Mouse (Mus musculus): ENCODE measurements around the gene Fam219b. TPM values are rescaled to one million over a fixed set of nuclear protein-coding genes. Genes with fewer than 3 reads are reported as not detected.

Gene Fam219b
- 6.2 and 7.2 TPM in 2 replicates for polyA plus RNA-seq (2012; ENCODE audit: insufficient read depth, insufficient read length, missing spikeins)

DNA sequence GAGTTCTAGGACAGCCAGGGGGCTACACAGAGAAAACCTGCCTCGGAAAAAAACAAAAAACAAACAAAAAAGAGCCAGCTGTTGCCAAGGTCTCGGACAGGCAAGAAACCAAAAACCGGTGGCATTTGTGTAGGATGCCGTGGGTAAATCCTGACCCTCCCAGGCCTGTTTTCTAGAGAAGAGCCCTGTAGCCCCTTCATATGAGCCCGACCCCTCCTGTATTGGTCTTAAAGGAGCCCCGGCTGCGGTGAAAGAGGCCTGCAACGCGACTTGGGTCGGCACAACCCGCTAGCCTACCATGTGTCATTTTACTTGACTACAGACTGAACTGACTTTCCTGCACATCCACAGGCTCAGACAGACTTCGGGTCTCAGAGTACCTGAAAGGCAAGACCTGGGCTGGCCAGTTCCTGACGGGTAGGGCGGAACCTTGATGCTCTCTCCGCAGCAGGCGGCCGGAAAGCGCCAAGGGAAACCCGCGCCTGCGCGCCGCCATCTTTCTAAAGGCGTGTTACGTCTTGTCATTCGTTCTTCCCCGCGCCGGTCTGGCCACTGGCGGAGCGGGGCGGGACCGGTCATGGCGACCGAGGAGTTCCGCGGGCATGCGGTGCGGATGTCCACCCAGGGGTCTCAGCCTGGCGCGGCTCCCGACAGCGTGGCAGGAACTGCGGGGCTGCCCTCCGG is at the start of gene Fam219b:
Gene Fam219b, plus strand, starts transcription at position 485 of the 684 bp plus-strand sequence.
- H3K27ac ChIP-seq (replicated peaks; ENCODE audit: low read depth, low read length) = peak within 1 kb of the TSS; percentile 92
- peak within 1 kb of the TSS; percentile 93 for H3K4me3 ChIP-seq (ENCODE audit: insufficient read depth, low read depth, low read length)

DNA sequence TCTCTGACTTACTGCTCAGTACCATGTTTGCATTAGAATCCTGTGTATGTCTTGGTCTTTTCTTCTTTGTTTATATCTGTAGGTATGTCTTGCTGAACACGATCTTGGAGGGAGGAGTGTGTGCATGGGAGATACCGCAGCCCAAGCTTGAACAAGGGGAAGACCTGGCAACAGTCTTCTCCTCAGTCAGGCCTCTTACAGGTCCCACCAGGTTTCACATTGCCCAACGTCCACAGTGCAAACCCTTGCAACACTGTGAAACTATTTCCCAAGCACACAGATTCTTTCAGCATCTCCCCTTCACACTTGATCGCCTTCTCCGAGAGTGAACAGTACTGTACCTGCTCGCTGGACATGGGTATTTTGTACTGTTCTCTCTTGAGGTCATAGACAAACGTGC is 49.5 kb upstream of the Fam219b start:
- no peak overlapping the region for H3K27ac ChIP-seq (replicated peaks; ENCODE audit: low read depth, low read length)
- no peaks in the 10 kb centered on the region for H3K4me1 ChIP-seq (ENCODE audit: control insufficient read depth, insufficient read depth, insufficient read length, low read length)
- no peak overlapping the region for H3K4me3 ChIP-seq (ENCODE audit: insufficient read depth, low read depth, low read length)

More for the DNA sequence above, at the start of gene Fam219b:
- H3K4me1 ChIP-seq (ENCODE audit: control insufficient read depth, insufficient read depth, insufficient read length, low read length) = peaks cover 8% of the 10 kb centered on the region; the same call in 1 of the 2 replicates

DNA sequence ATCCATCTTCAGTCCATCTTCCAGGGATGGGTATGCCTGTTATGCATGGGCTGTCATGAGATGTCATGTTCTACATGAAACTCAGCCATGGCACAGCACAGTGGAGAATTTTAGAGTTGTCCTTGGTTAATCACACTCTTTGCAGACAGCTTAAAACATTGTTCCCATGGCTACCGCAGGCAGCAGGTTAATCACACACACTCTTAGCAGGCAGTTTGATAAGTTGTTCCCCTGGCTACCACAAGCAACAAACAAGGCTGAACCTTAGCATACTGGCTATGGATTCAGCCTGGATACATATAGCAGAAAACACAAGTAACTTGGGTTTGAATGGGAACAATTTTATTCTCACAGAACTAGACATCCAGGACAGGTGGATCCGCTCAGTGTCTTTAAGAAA is 43.8 kb upstream of the Fam219b start:
- Histone ChIP-seq H3K4me1 (ENCODE audit: control insufficient read depth, insufficient read depth, insufficient read length, low read length) (no peaks in the 10 kb centered on the region), H3K27ac (replicated peaks; ENCODE audit: low read depth, low read length) (no peak overlapping the region), H3K4me3 (ENCODE audit: insufficient read depth, low read depth, low read length) (no peak overlapping the region)

DNA sequence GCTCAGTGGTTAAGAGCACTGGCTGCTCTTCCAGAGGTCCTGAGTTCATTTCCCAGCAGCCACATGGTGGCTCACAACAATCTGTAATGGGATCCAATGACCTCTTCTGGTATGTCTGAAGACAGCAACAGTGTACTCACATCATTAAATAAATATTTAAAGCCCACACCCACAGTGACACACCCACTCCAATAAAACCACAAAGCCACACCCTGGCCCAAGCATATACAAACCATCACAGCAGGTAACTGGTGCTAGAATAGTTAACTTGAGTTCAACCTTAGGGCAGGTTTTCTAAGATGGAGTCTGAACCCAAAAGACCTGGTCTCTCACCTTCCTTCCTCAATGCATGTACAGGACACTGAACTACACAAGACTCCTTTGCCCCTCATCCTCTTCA is 42.4 kb upstream of the Fam219b start:
- H3K4me1 ChIP-seq (ENCODE audit: control insufficient read depth, insufficient read depth, insufficient read length, low read length) = no peaks in the 10 kb centered on the region
- no peak overlapping the region for H3K27ac ChIP-seq (replicated peaks; ENCODE audit: low read depth, low read length)
- H3K4me3 ChIP-seq (ENCODE audit: insufficient read depth, low read depth, low read length) = no peak overlapping the region

DNA sequence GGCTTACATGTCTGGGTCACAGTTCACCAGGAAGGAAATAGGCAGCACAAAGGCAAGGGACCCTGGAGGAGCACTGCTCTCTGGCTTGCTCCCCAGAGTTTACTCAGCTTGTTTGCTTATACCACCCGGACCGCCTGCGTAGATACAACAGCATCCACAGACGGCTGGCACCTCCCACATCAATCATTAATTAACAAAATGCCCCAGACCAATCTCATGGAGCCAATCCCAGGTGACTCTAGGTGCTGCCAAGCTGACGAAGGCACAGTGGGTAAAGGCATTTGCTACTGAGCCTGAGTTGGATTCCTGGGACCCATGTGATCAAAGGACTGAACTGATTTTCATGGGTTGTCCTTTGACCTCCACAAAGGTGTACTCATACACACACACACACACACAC is 40.1 kb upstream of the Fam219b start:
- no peaks in the 10 kb centered on the region for H3K4me1 ChIP-seq (ENCODE audit: control insufficient read depth, insufficient read depth, insufficient read length, low read length)
- H3K27ac ChIP-seq (replicated peaks; ENCODE audit: low read depth, low read length) = no peak overlapping the region
- no peak overlapping the region for H3K4me3 ChIP-seq (ENCODE audit: insufficient read depth, low read depth, low read length)

DNA sequence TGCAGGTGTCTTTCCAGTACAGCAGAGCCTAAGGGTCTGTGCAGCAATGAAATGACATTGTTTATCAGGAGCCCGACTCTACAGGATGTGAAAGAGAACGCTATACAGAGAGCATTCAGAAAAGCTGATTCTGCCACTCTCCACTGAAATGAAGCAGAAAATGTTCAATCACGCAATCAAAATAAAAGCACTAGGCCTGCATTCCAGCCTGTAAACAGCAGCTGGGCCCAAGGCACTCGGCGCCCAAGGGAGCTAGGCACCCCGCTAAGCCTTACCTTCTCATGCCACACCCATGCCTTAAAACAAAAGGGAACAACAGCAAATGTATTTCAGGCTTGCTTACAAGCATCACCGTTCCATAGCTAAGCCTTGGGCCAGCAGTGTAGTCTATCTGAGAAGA is 38.8 kb upstream of the Fam219b start:
- Histone ChIP-seq H3K27ac (replicated peaks; ENCODE audit: low read depth, low read length) (no peak overlapping the region), H3K4me3 (ENCODE audit: insufficient read depth, low read depth, low read length) (no peak overlapping the region), H3K4me1 (ENCODE audit: control insufficient read depth, insufficient read depth, insufficient read length, low read length) (peaks cover 2% of the 10 kb centered on the region; the same call in 1 of the 2 replicates)

DNA sequence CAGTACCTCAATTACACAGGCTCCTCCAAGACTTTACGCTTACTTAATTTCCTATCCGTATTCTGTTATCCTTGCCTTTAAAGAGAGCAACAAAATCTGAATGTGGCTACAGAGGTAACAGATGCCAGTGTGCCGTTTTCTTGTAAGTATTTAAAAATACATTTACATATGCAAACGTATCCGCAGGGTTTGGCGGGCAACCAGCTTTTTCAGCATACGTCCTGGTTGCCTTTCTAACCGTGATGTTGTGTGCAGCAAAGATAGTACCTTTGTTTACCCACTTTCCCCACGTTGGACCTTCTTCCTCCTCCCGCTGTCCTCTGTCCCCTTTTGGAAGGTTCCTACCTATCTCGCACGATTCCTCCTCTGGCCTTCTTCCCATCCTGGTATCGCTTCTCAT is 35.9 kb upstream of the Fam219b start:
- H3K4me1 ChIP-seq (ENCODE audit: control insufficient read depth, insufficient read depth, insufficient read length, low read length) = peaks cover 6% of the 10 kb centered on the region
- H3K4me3 ChIP-seq (ENCODE audit: insufficient read depth, low read depth, low read length) = no peak overlapping the region
- no peak overlapping the region for H3K27ac ChIP-seq (replicated peaks; ENCODE audit: low read depth, low read length)

DNA sequence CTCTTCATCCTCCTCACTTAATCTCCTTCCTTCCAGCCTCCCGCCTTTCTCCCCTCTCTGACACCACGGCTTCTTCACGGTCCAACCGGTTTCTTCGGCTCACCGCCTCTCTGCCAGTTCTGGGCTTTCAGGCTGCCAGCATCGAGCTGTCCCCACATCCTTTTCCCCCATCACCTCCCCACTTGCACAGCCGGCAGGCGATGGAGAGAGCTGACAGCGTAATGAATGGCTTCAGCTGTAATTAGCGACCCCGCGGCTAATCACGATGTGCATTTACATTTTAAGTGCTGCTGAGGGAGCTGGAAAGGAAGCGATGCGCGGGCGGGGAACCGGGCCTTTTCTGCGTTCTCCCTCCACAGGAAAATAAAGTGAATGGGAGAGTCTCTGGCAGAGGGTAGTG is 35.5 kb upstream of the Fam219b start:
- Histone ChIP-seq H3K27ac (replicated peaks; ENCODE audit: low read depth, low read length) (no peak overlapping the region), H3K4me1 (ENCODE audit: control insufficient read depth, insufficient read depth, insufficient read length, low read length) (peaks cover 6% of the 10 kb centered on the region), H3K4me3 (ENCODE audit: insufficient read depth, low read depth, low read length) (no peak overlapping the region)

DNA sequence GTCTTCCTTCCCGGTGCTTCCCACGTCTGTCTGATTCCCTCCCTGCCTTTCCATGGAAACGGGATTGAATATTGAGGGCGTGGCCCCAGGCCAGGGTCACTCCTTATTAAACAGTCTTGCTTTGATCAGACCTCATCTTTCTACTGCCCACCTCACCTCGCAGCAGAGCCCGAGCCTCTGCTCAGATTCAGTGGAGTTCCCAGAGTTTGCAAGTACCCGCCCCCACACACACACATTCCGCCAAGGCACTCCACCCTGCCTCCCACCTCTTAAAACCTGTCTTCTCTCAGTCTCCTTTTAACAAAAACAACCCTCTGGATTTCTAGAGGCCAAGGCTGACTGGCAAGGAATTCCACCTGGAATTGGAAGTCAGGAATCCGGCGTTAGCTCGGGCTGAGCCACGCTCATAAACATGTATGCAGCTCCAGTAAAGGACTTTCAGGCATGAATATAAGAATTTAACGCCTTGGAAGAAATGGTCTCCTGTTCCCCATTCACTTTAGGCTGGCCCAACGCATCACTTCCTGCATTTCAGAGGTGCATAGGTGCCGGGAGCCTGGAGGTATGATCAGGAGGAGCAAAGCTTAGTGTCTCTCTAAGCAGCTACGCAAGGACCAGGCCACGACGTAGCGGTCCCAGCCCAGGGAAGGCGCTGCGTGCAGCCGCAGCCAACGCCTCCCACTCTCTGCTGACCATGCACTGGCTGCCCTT is 34.3 kb upstream of the Fam219b start:
- peaks cover 6% of the 10 kb centered on the region for H3K4me1 ChIP-seq (ENCODE audit: control insufficient read depth, insufficient read depth, insufficient read length, low read length)
- peak overlapping the region; percentile 52 for H3K4me3 ChIP-seq (ENCODE audit: insufficient read depth, low read depth, low read length)
- H3K27ac ChIP-seq (replicated peaks; ENCODE audit: low read depth, low read length) = no peak overlapping the region

DNA sequence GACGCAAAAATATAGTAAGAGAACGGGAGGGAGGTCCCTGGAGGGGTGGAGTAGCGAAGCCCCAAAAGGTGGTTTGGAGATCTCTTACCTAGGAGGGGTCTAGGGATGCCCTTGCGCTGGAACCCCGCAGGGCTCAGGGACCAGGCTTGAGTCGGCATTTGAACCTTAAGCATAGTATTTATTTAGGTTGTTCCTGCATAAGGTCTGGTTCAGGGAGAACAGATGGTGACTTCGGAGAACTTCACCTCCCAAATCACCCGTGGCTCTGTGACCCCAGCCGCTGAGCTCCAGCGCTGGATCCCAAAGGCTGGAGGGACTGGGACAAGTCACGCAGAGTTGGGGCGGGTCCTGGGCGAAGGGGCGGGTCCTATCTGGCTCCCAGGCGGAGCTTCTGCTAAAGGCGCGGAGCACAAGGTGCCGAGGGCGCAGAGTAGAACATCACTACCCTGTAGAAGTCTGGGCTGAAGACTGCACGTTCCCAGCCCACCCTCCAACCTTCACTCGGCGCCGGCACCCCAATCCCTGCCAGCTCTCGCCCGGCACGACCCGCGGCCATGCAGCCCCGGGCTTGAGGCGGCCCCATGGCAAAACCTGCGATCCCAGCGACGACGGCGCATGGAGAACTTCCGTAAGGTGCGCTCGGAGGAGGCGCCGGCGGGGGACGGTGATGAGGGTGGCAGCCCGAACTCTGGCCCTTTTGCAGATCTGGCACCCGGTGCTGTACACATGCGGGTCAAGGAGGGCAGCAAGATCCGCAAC is 33.5 kb upstream of the Fam219b start, which contains the start of gene Rpp25:
Gene Rpp25, plus strand, starts transcription at position 405 of the 759 bp plus-strand sequence.
- Histone ChIP-seq H3K4me3 (ENCODE audit: insufficient read depth, low read depth, low read length) (peak within 1 kb of the TSS; percentile 52), H3K4me1 (ENCODE audit: control insufficient read depth, insufficient read depth, insufficient read length, low read length) (peaks cover 6% of the 10 kb centered on the region), H3K27ac (replicated peaks; ENCODE audit: low read depth, low read length) (no peak within 1 kb of the TSS)

DNA sequence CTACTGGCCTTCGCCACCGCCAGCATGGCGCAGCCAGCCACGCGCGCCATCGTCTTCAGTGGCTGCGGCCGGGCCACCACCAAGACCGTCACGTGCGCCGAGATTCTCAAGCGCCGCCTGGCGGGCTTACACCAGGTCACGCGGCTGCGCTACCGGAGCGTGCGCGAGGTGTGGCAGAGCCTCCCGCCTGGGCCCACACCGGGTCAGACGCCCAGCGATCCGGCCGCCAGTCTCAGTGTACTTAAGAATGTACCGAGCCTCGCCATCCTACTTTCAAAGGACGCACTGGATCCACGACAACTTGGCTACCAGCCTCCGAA is 33.0 kb upstream of the Fam219b start:
- H3K27ac ChIP-seq (replicated peaks; ENCODE audit: low read depth, low read length) = no peak overlapping the region
- H3K4me3 ChIP-seq (ENCODE audit: insufficient read depth, low read depth, low read length) = peak overlapping the region; percentile 52
- peaks cover 6% of the 10 kb centered on the region for H3K4me1 ChIP-seq (ENCODE audit: control insufficient read depth, insufficient read depth, insufficient read length, low read length)

DNA sequence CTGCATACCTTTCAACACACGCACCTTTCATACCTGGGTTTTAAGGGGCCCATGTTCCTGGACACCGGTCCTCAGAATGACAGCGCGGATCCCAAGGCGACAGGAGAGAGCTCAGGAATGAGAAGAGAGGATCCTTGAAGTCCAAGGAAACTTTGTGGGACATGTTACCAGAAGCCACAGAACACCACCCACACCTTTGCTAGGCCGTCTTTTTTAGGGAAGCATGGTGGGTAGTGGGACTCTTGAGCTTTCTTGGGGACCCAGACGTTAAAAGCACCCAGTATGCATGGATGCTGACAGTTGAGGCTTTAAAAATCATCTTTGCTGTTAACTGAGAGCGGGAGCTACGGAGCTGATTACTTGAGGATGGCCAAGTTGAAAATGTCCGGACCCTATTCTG is 32.4 kb upstream of the Fam219b start:
- Histone ChIP-seq H3K4me3 (ENCODE audit: insufficient read depth, low read depth, low read length) (no peak overlapping the region), H3K4me1 (ENCODE audit: control insufficient read depth, insufficient read depth, insufficient read length, low read length) (peaks cover 6% of the 10 kb centered on the region), H3K27ac (replicated peaks; ENCODE audit: low read depth, low read length) (no peak overlapping the region)

DNA sequence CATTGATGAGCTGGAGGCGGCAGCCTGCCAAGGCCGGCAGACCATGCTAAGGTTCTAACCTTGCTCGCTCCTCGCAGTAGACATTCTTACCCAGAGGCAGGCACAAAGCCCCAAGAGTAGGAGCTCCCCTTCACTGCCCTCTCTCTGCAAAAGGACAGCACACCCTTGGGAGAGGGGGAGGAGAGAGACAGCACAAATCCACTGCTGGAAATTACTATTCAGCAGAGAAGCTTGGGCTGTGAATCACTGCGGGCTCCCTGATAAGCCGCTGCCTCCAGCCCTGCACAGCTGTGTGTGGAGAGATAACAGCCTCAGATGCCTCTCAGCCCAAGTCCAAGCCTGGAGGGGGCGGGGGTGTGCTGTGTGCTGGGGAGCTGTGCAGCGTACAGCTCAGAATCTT is 31.6 kb upstream of the Fam219b start:
- Histone ChIP-seq H3K4me3 (ENCODE audit: insufficient read depth, low read depth, low read length) (no peak overlapping the region), H3K27ac (replicated peaks; ENCODE audit: low read depth, low read length) (no peak overlapping the region)

DNA sequence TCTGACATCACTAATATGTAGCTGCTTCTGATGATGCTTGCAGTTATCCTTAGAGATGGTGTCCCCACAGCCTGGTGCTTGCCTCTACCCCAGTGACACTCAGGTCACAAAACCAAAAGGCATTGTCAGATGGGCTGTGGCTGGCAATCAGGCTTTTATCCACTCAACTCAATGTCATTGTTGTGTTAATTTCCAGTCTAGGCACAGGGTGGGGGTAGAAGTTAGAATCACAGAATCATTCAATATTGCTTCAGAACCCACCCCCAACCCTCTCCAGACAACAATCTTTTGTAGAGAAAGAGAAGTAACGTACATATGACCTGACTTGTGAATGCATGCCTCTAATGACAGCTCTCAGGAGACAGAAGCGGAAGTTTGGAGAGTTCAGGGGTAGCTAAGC is 26.8 kb upstream of the Fam219b start:
- no peak overlapping the region for H3K4me3 ChIP-seq (ENCODE audit: insufficient read depth, low read depth, low read length)
- H3K27ac ChIP-seq (replicated peaks; ENCODE audit: low read depth, low read length) = no peak overlapping the region

More for the DNA sequence above, 31.6 kb upstream of the Fam219b start:
- H3K4me1 ChIP-seq (ENCODE audit: control insufficient read depth, insufficient read depth, insufficient read length, low read length) = peaks cover 6% of the 10 kb centered on the region

DNA sequence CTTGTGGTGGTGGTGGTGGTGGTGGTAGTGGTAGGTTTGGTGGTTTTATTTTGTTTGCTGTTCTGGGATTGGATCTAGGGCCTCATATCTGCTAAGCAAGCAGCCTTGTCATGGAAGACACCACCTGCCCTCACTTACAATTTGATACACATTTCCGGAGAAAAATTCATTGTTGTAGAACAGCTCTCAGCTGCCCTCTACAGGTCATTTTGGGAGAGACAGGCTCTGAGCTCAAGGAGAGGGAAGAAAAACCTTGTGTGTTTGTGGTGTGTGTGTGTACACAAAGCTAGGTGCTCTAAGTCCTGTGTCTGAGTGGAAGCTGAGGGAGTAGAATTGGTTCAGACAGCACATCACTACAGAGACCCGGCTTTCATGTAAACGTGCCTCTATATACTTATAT is 20.2 kb upstream of the Fam219b start:
- H3K4me1 ChIP-seq (ENCODE audit: control insufficient read depth, insufficient read depth, insufficient read length, low read length) = no peaks in the 10 kb centered on the region
- H3K4me3 ChIP-seq (ENCODE audit: insufficient read depth, low read depth, low read length) = no peak overlapping the region
- no peak overlapping the region for H3K27ac ChIP-seq (replicated peaks; ENCODE audit: low read depth, low read length)

More for the DNA sequence above, 26.8 kb upstream of the Fam219b start:
- no peaks in the 10 kb centered on the region for H3K4me1 ChIP-seq (ENCODE audit: control insufficient read depth, insufficient read depth, insufficient read length, low read length)

Measured in brown adipose tissue, adult 24 weeks (tissue).